Mouse (Mus musculus): ENCODE measurements around the gene Scap. TPM values are rescaled to one million over a fixed set of nuclear protein-coding genes. Genes with fewer than 3 reads are reported as not detected.
"Not testable (repeated sequence)": the region's sequence is repeated elsewhere in the genome, so short reads cannot be mapped to it uniquely, and the experiment has no call there.

The Scap gene
- polyA plus RNA-seq, 1 experiment from 2014 or later = 16.0 TPM

DNA sequence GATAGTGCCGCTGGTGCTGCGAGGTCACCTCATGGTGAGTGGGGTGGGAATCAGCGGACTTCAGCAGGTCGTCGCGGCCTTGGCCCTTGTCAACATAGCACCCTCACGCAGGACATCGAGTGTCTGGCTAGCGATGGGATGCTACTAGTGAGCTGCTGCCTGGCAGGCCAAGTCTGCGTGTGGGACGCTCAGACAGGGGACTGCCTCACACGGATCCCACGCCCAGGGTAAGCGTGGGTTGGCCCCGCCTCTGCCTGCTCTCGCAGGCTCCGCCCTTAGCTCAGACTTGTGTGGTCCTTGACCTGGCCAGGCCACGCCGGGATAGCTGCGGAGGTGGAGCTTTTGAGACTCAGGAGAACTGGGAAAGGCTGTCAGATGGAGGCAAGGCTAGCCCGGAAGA, 47.6 kb downstream of the Scap start:
- H3K9ac ChIP-seq (ENCODE audit: low read depth, low read length) = 0 out of 2 replicates have a peak overlapping the region, but pooled peaks have one; percentile 22
- no peak overlapping the region for H3K27ac ChIP-seq (ENCODE audit: low read depth, low read length)
- H3K4me3 ChIP-seq (ENCODE audit: low read depth, low read length) = peak overlapping the region; percentile 4; the same call in 1 of the 2 replicates
- 20% methylated on average over 21 of the region's 21 CpGs for WGBS (ENCODE audit: insufficient replicate concordance)
- H3K27me3 ChIP-seq (ENCODE audit: control insufficient read depth, insufficient read depth, low read length) = no peaks in the 10 kb centered on the region
- no peaks in the 10 kb centered on the region for H3K9me3 ChIP-seq (replicated peaks; ENCODE audit: control insufficient read depth, low read length)
- peak; percentile 50; the same call in 1 of the 2 replicates for ATAC-seq (replicated peaks; ENCODE audit: insufficient number of reproducible peaks, low FRiP score, low TSS enrichment)
- H3K36me3 ChIP-seq (ENCODE audit: control insufficient read depth, insufficient read depth, low read length) = peaks cover 33% of the 10 kb centered on the region
- H3K4me2 ChIP-seq = peak overlapping the region; percentile 63
- peaks cover 3% of the 10 kb centered on the region; the same call in 1 of the 2 replicates for H3K4me1 ChIP-seq (ENCODE audit: control insufficient read depth, insufficient read depth, low read length)

- H3K27me3 ChIP-seq (ENCODE audit: control insufficient read depth, insufficient read depth, low read length) = no peaks in the 10 kb centered on the region
- no peak overlapping the region for H3K4me3 ChIP-seq (ENCODE audit: low read depth, low read length)
- H3K4me1 ChIP-seq (ENCODE audit: control insufficient read depth, insufficient read depth, low read length) = peaks cover 3% of the 10 kb centered on the region; the same call in 1 of the 2 replicates
- ATAC-seq (replicated peaks; ENCODE audit: insufficient number of reproducible peaks, low FRiP score, low TSS enrichment) = no peak
- H3K9me3 ChIP-seq (replicated peaks; ENCODE audit: control insufficient read depth, low read length) = no peaks in the 10 kb centered on the region
- H3K9ac ChIP-seq (ENCODE audit: low read depth, low read length) = no peak overlapping the region
- 77% methylated on average over 12 of the region's 12 CpGs for WGBS (ENCODE audit: insufficient replicate concordance)
- no peak overlapping the region for H3K27ac ChIP-seq (ENCODE audit: low read depth, low read length)
- H3K4me2 ChIP-seq = peak overlapping the region; percentile 63; the same call in 1 of the 2 replicates
- peaks cover 39% of the 10 kb centered on the region for H3K36me3 ChIP-seq (ENCODE audit: control insufficient read depth, insufficient read depth, low read length)
Measured at GRCm38 (mm10) chr9:110381292-110381691, 48.2 kb downstream of the Scap start.

DNA sequence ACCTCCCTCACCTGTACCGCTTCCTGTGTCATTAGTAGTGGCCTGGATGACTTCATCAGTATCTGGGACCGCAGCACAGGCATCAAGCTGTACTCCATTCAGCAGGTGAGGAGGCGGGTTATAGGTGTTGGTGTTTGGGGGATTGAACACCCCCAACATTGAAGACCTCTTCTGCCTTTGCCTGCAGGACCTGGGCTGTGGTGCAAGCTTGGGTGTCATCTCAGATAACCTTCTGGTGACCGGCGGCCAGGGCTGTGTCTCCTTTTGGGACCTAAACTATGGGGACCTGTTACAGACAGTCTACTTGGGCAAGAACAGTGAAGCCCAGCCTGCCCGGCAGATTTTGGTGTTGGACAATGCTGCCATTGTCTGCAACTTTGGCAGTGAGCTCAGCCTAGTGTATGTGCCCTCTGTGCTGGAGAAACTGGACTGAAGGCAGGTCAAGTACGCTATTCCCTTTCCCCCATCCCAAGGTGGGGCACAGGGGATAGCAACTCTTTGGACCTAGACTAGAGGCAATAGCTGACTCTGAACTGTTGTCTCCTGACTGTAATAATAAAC, 51.4 kb downstream of the Scap start:
- Histone ChIP-seq H3K36me3 (ENCODE audit: control insufficient read depth, insufficient read depth, low read length) (peaks cover 55% of the 10 kb centered on the region), H3K27ac (ENCODE audit: low read depth, low read length) (no peak overlapping the region), H3K4me1 (ENCODE audit: control insufficient read depth, insufficient read depth, low read length) (peaks cover 3% of the 10 kb centered on the region; the same call in 1 of the 2 replicates), H3K9me3 (replicated peaks; ENCODE audit: control insufficient read depth, low read length) (no peaks in the 10 kb centered on the region), H3K4me3 (ENCODE audit: low read depth, low read length) (no peak overlapping the region), H3K9ac (ENCODE audit: low read depth, low read length) (no peak overlapping the region), H3K27me3 (ENCODE audit: control insufficient read depth, insufficient read depth, low read length) (no peaks in the 10 kb centered on the region), H3K4me2 (no peak overlapping the region)
- 88% methylated on average over 7 of the region's 7 CpGs for WGBS (ENCODE audit: insufficient replicate concordance)
- ATAC-seq (replicated peaks; ENCODE audit: insufficient number of reproducible peaks, low FRiP score, low TSS enrichment) = no peak

GRCm38 (mm10) chr9:110388011-110388410, 54.9 kb downstream of the Scap start:
- WGBS (ENCODE audit: insufficient replicate concordance) = 85% methylated on average over 7 of the region's 7 CpGs
- H3K4me1 ChIP-seq (ENCODE audit: control insufficient read depth, insufficient read depth, low read length) = no peaks in the 10 kb centered on the region

DNA sequence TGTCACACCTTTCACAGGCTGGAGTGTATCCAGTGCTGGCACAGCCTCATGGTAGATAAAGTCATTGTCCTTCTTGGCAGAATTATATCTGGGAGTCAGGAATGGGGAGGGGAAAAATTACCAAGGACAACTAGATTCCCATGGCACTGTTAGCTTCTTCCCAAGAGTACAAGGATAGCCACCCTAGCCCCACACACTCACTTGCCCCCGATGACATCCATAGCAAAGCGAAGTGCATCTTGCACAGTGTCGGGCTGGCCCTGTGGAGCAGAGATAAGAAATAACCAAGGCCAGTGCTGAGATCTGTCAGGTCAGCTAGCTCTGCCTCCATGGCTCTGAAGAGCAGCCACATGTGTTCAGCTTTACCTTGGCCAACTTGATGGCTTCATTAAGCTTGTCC, 57.8 kb downstream of the Scap start:
- Histone ChIP-seq H3K9me3 (replicated peaks; ENCODE audit: control insufficient read depth, low read length) (no peaks in the 10 kb centered on the region), H3K27ac (ENCODE audit: low read depth, low read length) (no peak overlapping the region), H3K4me2 (no peak overlapping the region), H3K4me3 (ENCODE audit: low read depth, low read length) (no peak overlapping the region), H3K36me3 (ENCODE audit: control insufficient read depth, insufficient read depth, low read length) (peaks cover 55% of the 10 kb centered on the region), H3K9ac (ENCODE audit: low read depth, low read length) (no peak overlapping the region), H3K27me3 (ENCODE audit: control insufficient read depth, insufficient read depth, low read length) (no peaks in the 10 kb centered on the region), H3K4me1 (ENCODE audit: control insufficient read depth, insufficient read depth, low read length) (no peaks in the 10 kb centered on the region)
- ATAC-seq (replicated peaks; ENCODE audit: insufficient number of reproducible peaks, low FRiP score, low TSS enrichment) = no peak
- 93% methylated on average over 3 of the region's 3 CpGs for WGBS (ENCODE audit: insufficient replicate concordance)

More at GRCm38 (mm10) chr9:110388011-110388410, 54.9 kb downstream of the Scap start:
- Histone ChIP-seq H3K9me3 (replicated peaks; ENCODE audit: control insufficient read depth, low read length) (no peaks in the 10 kb centered on the region), H3K4me2 (no peak overlapping the region), H3K27me3 (ENCODE audit: control insufficient read depth, insufficient read depth, low read length) (no peaks in the 10 kb centered on the region), H3K9ac (ENCODE audit: low read depth, low read length) (no peak overlapping the region), H3K27ac (ENCODE audit: low read depth, low read length) (no peak overlapping the region), H3K4me3 (ENCODE audit: low read depth, low read length) (no peak overlapping the region), H3K36me3 (ENCODE audit: control insufficient read depth, insufficient read depth, low read length) (peaks cover 76% of the 10 kb centered on the region)
- ATAC-seq (replicated peaks; ENCODE audit: insufficient number of reproducible peaks, low FRiP score, low TSS enrichment) = no peak

GRCm38 (mm10) chr9:110393295-110393694, 60.2 kb downstream of the Scap start:
- no peaks in the 10 kb centered on the region for H3K4me1 ChIP-seq (ENCODE audit: control insufficient read depth, insufficient read depth, low read length)
- no peak overlapping the region for H3K27ac ChIP-seq (ENCODE audit: low read depth, low read length)
- H3K4me2 ChIP-seq = no peak overlapping the region
- H3K27me3 ChIP-seq (ENCODE audit: control insufficient read depth, insufficient read depth, low read length) = no peaks in the 10 kb centered on the region
- H3K9me3 ChIP-seq (replicated peaks; ENCODE audit: control insufficient read depth, low read length) = no peaks in the 10 kb centered on the region
- no peak overlapping the region for H3K9ac ChIP-seq (ENCODE audit: low read depth, low read length)
- H3K36me3 ChIP-seq (ENCODE audit: control insufficient read depth, insufficient read depth, low read length) = peaks cover 40% of the 10 kb centered on the region
- 89% methylated on average over 4 of the region's 4 CpGs for WGBS (ENCODE audit: insufficient replicate concordance)
- H3K4me3 ChIP-seq (ENCODE audit: low read depth, low read length) = no peak overlapping the region
- no peak for ATAC-seq (replicated peaks; ENCODE audit: insufficient number of reproducible peaks, low FRiP score, low TSS enrichment)

GRCm38 (mm10) chr9:110400650-110401049, 67.6 kb downstream of the Scap start:
- Histone ChIP-seq H3K4me1 (ENCODE audit: control insufficient read depth, insufficient read depth, low read length) (0 out of 2 replicates have a peak, but pooled peaks cover 2% of the 10 kb centered on the region), H3K27me3 (ENCODE audit: control insufficient read depth, insufficient read depth, low read length) (no peaks in the 10 kb centered on the region), H3K9me3 (replicated peaks; ENCODE audit: control insufficient read depth, low read length) (no peaks in the 10 kb centered on the region), H3K36me3 (ENCODE audit: control insufficient read depth, insufficient read depth, low read length) (peaks cover 8% of the 10 kb centered on the region; the same call in 1 of the 2 replicates), H3K4me2 (no peak overlapping the region), H3K27ac (ENCODE audit: low read depth, low read length) (no peak overlapping the region), H3K4me3 (ENCODE audit: low read depth, low read length) (no peak overlapping the region), H3K9ac (ENCODE audit: low read depth, low read length) (no peak overlapping the region)
- 75% methylated on average over 5 of the region's 5 CpGs for WGBS (ENCODE audit: insufficient replicate concordance)
- no peak for ATAC-seq (replicated peaks; ENCODE audit: insufficient number of reproducible peaks, low FRiP score, low TSS enrichment)

DNA sequence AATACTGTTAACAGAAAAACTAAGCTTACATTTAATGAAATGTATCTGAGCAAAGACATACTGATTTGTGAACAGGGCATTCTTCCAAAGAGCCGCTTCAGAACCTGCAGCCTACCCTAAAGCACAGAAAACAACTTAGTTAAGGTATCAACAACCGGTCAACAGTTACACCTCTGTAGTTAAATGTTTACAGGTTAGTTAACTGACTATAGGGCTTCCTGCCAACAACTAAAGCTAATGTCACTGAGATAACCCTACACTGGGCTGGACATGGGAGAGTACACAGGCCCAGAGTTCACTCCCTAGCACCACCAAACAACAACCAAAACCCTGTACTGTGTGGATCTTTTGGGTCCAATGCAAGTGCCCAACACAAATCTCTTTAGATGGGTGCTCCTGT, 69.6 kb downstream of the Scap start:
- Histone ChIP-seq H3K4me2 (no peak overlapping the region), H3K9me3 (replicated peaks; ENCODE audit: control insufficient read depth, low read length) (no peaks in the 10 kb centered on the region), H3K4me3 (ENCODE audit: low read depth, low read length) (no peak overlapping the region), H3K4me1 (ENCODE audit: control insufficient read depth, insufficient read depth, low read length) (peaks cover 9% of the 10 kb centered on the region), H3K9ac (ENCODE audit: low read depth, low read length) (no peak overlapping the region), H3K36me3 (ENCODE audit: control insufficient read depth, insufficient read depth, low read length) (0 out of 2 replicates have a peak, but pooled peaks cover 3% of the 10 kb centered on the region), H3K27me3 (ENCODE audit: control insufficient read depth, insufficient read depth, low read length) (no peaks in the 10 kb centered on the region), H3K27ac (ENCODE audit: low read depth, low read length) (no peak overlapping the region)
- 89% methylated on average over 2 of the region's 2 CpGs for WGBS (ENCODE audit: insufficient replicate concordance)
- ATAC-seq (replicated peaks; ENCODE audit: insufficient number of reproducible peaks, low FRiP score, low TSS enrichment) = no peak

GRCm38 (mm10) chr9:110403240-110403639, 70.2 kb downstream of the Scap start:
- not testable (repeated sequence) for H3K36me3 ChIP-seq (ENCODE audit: control insufficient read depth, insufficient read depth, low read length); H3K27ac ChIP-seq (ENCODE audit: low read depth, low read length); H3K4me1 ChIP-seq (ENCODE audit: control insufficient read depth, insufficient read depth, low read length); ATAC-seq (replicated peaks; ENCODE audit: insufficient number of reproducible peaks, low FRiP score, low TSS enrichment); H3K4me3 ChIP-seq (ENCODE audit: low read depth, low read length); H3K9ac ChIP-seq (ENCODE audit: low read depth, low read length); H3K4me2 ChIP-seq; H3K9me3 ChIP-seq (replicated peaks; ENCODE audit: control insufficient read depth, low read length); H3K27me3 ChIP-seq (ENCODE audit: control insufficient read depth, insufficient read depth, low read length)
- WGBS (ENCODE audit: insufficient replicate concordance) = 89% methylated on average over 4 of the region's 4 CpGs
